Mouse (Mus musculus): ENCODE measurements around the gene Osbpl6.

GRCm38 (mm10) chr2:76437372-76437771 is 31.1 kb downstream of the Osbpl6 start:
- TF ChIP-seq CTCF (IDR thresholded peaks at IDR 0.05; ENCODE audit: control insufficient read depth, insufficient read depth, insufficient replicate concordance, low read depth, low read length) (no peak), POLR2A (IDR thresholded peaks at IDR 0.05; ENCODE audit: control insufficient read depth, low read depth, low read length) (no peak)

Data from testis, adult 2 months (tissue).